Mouse (Mus musculus): ENCODE data around the gene Fbln2.

- TF ChIP-seq CTCF (IDR thresholded peaks at IDR 0.05; ENCODE audit: control insufficient read depth, insufficient read depth, low read length) (no peak), POLR2A (IDR thresholded peaks at IDR 0.05; ENCODE audit: borderline replicate concordance, control insufficient read depth, low read depth, low read length) (no peak)
Observed at GRCm38 (mm10) chr6:91218871-91219270, 6.6 kb downstream of the Fbln2 start.

Data from bone marrow, adult 2 months (tissue).